Mouse (Mus musculus) embryonic facial prominence, embryonic 10.5 days (tissue): ENCODE data around the gene Crhr2. TPM values are rescaled to one million over a fixed set of nuclear protein-coding genes. Genes with fewer than 3 reads are reported as not detected.

Experiments used
- DNase-seq: peaks from one replicate; pipeline ENCODE4 v3.0.0-alpha.2; 2017; ENCODE audit warnings: low spot score
- H3K27ac ChIP-seq: fragments of 300-500 bp; sonication (generic); replicated peaks from 2 replicates; pipeline ENCODE4 v1.5.1; 2016; ENCODE audit warnings: mild to moderate bottlenecking
- H3K27me3 ChIP-seq: fragments of 300-500 bp; sonication (generic); replicated peaks from 2 replicates; pipeline ENCODE4 v1.6.1; 2016; ENCODE audit warnings: low read depth, mild to moderate bottlenecking; ENCODE audit not compliant: poor library complexity, severe bottlenecking
- H3K36me3 ChIP-seq: fragments of 300-500 bp; sonication (generic); replicated peaks from 2 replicates; pipeline ENCODE4 v1.6.1; 2016; ENCODE audit warnings: mild to moderate bottlenecking, moderate library complexity
- H3K4me1 ChIP-seq: fragments of 300-500 bp; sonication (generic); 2 replicates; pipeline ENCODE4 v1.6.1; 2016
- H3K4me3 ChIP-seq: fragments of 300-500 bp; sonication (generic); 2 replicates; pipeline ENCODE4 v1.5.1; 2016; ENCODE audit warnings: mild to moderate bottlenecking, moderate library complexity
- H3K9me3 ChIP-seq: fragments of 300-500 bp; sonication (generic); 2 replicates; pipeline ENCODE4 v1.6.1; 2016; ENCODE audit warnings: mild to moderate bottlenecking
- WGBS: fragments of 180-500 bp; shearing (Covaris S2); methylation state at CpG from one replicate; pipeline ENCODE4 v1.1.7; 2016; 5-methylcytosine and 5-hydroxymethylcytosine counted together
- polyA plus RNA-seq: library from polyadenylated mRNA; unstranded; fragments of >200 nt; fragmentation: Nextera tagmentation; extraction: Ambion mirVana; gene quantifications from 2 replicates; pipeline ENCODE4 v1.2.1, GENCODE M21; 2016

Crhr2 gene
- polyA plus RNA-seq, 1 experiment from 2014 or later, result 0.12 TPM

DNA sequence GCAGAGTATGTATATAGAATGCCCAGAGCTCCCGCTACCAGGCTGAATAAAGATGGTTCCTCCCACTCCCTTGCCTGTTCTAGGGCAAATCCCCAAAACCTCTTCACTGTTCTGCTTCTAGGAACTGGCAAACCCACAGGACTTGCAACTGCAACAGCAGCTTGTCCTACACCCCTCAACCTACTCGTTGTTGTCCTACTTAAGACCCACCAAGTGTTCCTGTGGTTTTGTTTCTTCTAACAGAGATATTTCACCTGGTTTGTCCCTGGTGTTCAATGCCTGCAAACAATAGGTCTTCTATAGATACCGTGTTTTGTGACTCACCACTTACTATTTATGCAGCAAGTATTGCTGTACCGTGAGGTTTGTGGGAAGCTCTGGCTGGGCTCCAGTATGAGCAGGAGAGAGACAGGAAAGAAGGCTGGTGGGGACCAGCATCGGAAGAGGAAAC lies 28.5 kb upstream of the Crhr2 start:
- H3K4me3 ChIP-seq, result no peak overlapping the region
- H3K27me3 ChIP-seq, result peaks cover 6% of the 10 kb centered on the region
- no peak for DNase-seq
- no peaks in the 10 kb centered on the region for H3K4me1 ChIP-seq
- WGBS, result 84% methylated on average over 5 of the region's 5 CpGs
- H3K9me3 ChIP-seq, result no peaks in the 10 kb centered on the region
- no peak overlapping the region for H3K27ac ChIP-seq
- no peaks in the 10 kb centered on the region for H3K36me3 ChIP-seq

DNA sequence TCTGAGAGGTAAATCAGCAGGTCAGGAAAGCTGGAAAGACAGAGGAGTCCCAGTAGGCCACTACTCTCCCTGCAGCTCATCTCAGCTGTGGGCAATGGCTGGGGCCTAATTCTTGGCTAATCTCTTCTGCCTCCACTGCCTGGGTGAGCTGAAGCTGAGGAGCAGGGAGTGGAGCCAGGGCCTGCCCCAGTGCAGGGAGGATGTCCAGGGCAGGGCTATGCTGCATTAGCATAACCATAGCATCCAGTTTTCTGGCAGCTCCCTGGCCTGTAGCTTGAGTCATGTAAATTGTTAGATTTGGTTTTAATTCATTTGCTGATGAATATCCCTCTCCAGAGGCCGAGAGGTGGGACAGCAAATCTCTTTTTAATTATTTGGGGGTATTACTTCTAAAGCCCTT lies 26.4 kb upstream of the Crhr2 start:
- no peaks in the 10 kb centered on the region for H3K36me3 ChIP-seq

DNA sequence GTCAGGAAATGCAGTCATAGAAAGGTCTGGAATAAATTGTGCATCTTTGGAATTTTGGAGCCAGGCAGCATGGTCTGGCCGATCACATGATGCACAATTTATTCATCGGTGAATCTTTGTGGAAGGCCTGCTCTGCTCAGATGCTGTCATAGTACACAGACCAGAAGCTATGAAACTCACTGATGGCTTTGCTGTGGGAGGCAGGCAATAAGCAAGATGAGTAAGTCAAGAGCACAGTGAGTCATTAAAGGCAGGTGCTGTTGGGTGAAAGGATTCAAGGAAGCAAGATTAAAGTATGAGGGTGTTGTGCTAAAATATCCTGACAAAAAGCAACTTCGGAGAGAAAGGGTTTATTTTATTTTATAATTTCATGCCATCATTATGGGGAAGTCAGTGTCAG lies 19.4 kb upstream of the Crhr2 start:
- DNase-seq, result no peak
- Histone ChIP-seq H3K27me3 (0 out of 2 replicates have a peak, but pooled peaks cover 5% of the 10 kb centered on the region), H3K36me3 (no peaks in the 10 kb centered on the region), H3K4me1 (no peaks in the 10 kb centered on the region), H3K27ac (no peak overlapping the region), H3K9me3 (no peaks in the 10 kb centered on the region), H3K4me3 (no peak overlapping the region)
- 90% methylated on average over 3 of the region's 3 CpGs for WGBS

More for the DNA sequence above, 26.4 kb upstream of the Crhr2 start:
- H3K27me3 ChIP-seq, result no peaks in the 10 kb centered on the region
- no peak overlapping the region for H3K4me3 ChIP-seq
- no peak overlapping the region for H3K27ac ChIP-seq
- WGBS, result 55% methylated on average over 1 of the region's 1 CpGs
- no peaks in the 10 kb centered on the region for H3K9me3 ChIP-seq
- DNase-seq, result no peak
- no peaks in the 10 kb centered on the region for H3K4me1 ChIP-seq

DNA sequence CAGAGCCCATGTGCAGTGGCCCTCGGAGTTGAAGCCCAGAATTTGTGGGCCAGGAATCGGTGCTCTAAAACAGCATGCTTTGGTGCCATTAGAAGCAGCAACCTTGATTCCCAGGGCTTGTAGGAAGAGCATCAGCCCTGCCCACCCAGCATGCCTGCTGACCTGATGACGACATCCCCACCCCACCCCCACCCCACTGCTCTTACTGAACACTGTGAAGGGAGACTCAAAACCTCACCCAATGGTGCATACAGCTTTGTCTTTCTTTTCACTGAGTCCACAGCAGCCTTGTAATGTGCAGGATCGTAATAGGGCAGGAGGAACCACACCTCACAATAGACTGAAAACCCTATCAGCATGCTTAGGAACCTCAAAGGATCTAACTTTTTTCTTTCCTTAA lies 13.3 kb upstream of the Crhr2 start:
- 41% methylated on average over 4 of the region's 4 CpGs for WGBS
- H3K27me3 ChIP-seq, result 0 out of 2 replicates have a peak, but pooled peaks cover 5% of the 10 kb centered on the region
- DNase-seq, result peak; percentile 22

DNA sequence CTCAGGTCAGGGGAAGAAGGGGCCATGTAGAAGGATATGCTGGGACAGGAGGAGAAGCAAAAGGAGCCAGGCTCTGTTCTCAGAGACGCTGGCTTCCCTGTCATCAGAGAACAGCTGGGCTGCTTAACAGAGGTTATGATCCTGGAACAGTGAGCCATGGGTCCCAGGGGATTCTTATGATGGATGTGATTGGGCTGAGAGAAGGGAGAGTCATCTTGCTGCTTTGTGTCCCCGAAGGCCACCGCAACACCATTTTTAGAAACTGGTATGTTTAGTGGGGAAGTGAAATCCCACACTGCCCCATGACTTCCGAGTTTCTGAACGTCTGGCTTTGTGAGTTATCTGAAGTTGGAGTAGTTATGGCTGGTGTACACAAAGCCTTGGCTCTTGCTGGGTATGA lies 12.5 kb upstream of the Crhr2 start:
- H3K4me1 ChIP-seq, result peaks cover 4% of the 10 kb centered on the region
- 81% methylated on average over 5 of the region's 5 CpGs for WGBS
- H3K4me3 ChIP-seq, result no peak overlapping the region
- H3K36me3 ChIP-seq, result no peaks in the 10 kb centered on the region
- H3K9me3 ChIP-seq, result no peaks in the 10 kb centered on the region
- H3K27ac ChIP-seq, result no peak overlapping the region
- H3K27me3 ChIP-seq, result 0 out of 2 replicates have a peak, but pooled peaks cover 5% of the 10 kb centered on the region
- DNase-seq, result no peak

More for the DNA sequence above, 13.3 kb upstream of the Crhr2 start:
- Histone ChIP-seq H3K36me3 (no peaks in the 10 kb centered on the region), H3K4me1 (peaks cover 4% of the 10 kb centered on the region), H3K4me3 (no peak overlapping the region), H3K27ac (no peak overlapping the region), H3K9me3 (no peaks in the 10 kb centered on the region)

DNA sequence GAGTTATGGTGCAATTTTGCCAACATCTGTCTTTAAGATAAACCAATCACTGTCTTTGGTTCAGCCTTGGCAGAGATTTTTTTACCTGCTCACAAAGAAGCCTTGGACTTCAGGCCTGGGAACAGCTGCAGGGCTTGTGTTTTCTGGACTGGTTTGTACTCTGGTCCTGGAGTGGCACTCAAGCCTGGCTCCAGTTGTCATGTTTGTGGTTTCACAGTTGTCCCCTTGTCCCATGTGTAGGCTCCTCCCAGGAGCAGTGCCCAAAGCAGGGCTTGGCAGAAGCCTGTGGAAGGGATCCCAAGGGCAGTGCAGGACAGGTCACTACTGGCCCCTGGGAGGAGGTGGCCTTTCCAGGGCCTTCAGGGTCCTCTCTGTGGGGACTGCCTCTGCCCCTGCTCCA lies 5.5 kb upstream of the Crhr2 start:
- Histone ChIP-seq H3K4me3 (no peak overlapping the region), H3K4me1 (0 out of 2 replicates have a peak, but pooled peaks cover 5% of the 10 kb centered on the region), H3K27me3 (no peaks in the 10 kb centered on the region), H3K36me3 (no peaks in the 10 kb centered on the region), H3K9me3 (no peaks in the 10 kb centered on the region), H3K27ac (no peak overlapping the region)
- DNase-seq, result no peak

DNA sequence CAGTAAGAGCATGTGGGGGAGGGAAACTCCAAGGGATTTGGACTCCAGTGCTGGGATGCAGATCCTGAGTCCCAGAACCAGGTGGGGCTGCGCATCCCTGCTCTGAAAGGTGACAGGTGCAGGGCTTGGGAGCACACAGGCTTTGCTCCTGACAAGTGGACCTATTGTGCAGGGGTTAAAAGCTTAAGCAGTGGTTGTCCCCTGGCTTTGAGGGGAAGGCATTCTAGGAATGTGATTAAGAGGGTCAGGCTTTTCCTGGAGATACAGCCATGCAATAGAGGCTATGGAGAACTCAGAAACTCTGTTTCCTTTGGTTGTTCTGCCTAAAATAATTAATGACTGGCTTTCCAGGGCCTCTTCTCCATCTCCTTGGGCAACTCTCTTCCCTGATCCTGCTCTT lies 609 bp upstream of the Crhr2 start:
- Histone ChIP-seq H3K27ac (no peak overlapping the region), H3K4me3 (no peak overlapping the region), H3K27me3 (peaks cover 7% of the 10 kb centered on the region; the same call in 1 of the 2 replicates), H3K9me3 (no peaks in the 10 kb centered on the region), H3K4me1 (peaks cover 9% of the 10 kb centered on the region; the same call in 1 of the 2 replicates), H3K36me3 (no peaks in the 10 kb centered on the region)
- WGBS, result 70% methylated on average over 1 of the region's 1 CpGs
- no peak for DNase-seq

DNA sequence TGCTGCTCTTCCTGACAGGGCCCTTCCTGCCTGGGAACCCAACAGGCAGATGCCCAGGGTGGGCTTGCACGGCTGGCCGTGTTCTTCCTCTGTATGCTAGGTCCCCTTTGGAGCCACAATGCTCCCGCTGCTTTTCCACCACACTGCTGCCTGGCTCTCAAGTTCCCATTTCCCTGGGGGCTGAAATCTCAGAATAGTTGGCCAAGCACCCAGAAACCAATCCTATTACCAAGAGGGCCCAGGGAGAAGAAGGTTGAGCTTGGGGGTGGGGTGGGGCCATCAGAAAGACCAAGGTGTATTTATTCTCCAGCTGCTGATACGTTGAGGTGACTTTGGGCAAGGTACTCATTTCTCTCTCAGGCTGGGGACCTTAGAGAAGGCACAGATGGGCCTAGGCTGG lies 1.5 kb downstream of the Crhr2 start:
- peaks cover 9% of the 10 kb centered on the region; the same call in 1 of the 2 replicates for H3K4me1 ChIP-seq
- H3K27ac ChIP-seq, result no peak overlapping the region
- no peaks in the 10 kb centered on the region for H3K9me3 ChIP-seq
- peaks cover 7% of the 10 kb centered on the region; the same call in 1 of the 2 replicates for H3K27me3 ChIP-seq
- H3K4me3 ChIP-seq, result no peak overlapping the region
- no peaks in the 10 kb centered on the region for H3K36me3 ChIP-seq
- DNase-seq, result no peak
- 83% methylated on average over 4 of the region's 4 CpGs for WGBS

DNA sequence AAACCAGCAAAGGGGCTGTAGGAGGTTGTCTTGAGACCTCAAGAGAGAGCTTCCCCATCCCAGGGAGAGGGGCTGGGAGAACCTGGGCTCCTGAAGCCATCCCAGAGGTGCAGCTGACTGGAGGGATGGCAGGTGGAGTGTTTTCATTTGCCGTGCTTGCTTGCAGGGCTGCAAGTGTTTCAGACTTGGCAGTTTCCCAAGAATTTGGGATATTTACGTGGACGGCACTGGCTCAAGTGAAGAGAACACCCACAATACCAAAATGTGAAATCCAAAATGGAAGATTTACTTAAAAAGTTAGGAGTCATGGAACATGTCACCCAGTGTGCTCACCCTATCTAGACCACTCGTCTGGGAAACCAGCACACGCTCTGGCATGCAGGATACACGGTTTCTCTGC lies 2.2 kb downstream of the Crhr2 start:
- no peak for DNase-seq
- WGBS, result 83% methylated on average over 6 of the region's 6 CpGs
- peaks cover 7% of the 10 kb centered on the region; the same call in 1 of the 2 replicates for H3K27me3 ChIP-seq
- no peaks in the 10 kb centered on the region for H3K36me3 ChIP-seq
- H3K27ac ChIP-seq, result no peak overlapping the region
- H3K4me1 ChIP-seq, result peaks cover 9% of the 10 kb centered on the region; the same call in 1 of the 2 replicates
- no peaks in the 10 kb centered on the region for H3K9me3 ChIP-seq
- H3K4me3 ChIP-seq, result no peak overlapping the region

DNA sequence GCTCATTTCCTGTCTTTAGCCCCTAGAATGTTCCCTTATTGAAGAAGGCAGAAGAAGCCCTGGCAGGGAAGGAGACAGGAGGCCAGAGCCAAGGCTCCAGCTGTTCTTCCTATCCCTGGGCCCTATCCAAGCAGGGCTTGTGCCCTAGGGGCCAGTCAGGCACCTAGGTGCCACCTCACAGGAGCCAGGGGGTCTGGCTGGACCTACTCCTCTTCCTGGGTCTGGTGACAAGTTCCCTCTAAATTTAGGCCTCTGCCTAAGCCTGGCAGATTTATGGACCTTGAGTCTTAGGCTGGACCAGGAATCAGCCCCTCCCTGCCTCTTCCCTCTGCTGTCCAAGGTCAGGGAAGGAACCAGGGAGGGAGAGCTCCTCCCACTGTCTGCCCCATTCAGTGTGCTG lies 4.4 kb downstream of the Crhr2 start:
- H3K27me3 ChIP-seq, result peaks cover 14% of the 10 kb centered on the region; the same call in 1 of the 2 replicates
- DNase-seq, result no peak
- no peak overlapping the region for H3K27ac ChIP-seq
- H3K4me3 ChIP-seq, result no peak overlapping the region
- no peaks in the 10 kb centered on the region for H3K36me3 ChIP-seq
- peaks cover 5% of the 10 kb centered on the region; the same call in 1 of the 2 replicates for H3K4me1 ChIP-seq
- no peaks in the 10 kb centered on the region for H3K9me3 ChIP-seq

DNA sequence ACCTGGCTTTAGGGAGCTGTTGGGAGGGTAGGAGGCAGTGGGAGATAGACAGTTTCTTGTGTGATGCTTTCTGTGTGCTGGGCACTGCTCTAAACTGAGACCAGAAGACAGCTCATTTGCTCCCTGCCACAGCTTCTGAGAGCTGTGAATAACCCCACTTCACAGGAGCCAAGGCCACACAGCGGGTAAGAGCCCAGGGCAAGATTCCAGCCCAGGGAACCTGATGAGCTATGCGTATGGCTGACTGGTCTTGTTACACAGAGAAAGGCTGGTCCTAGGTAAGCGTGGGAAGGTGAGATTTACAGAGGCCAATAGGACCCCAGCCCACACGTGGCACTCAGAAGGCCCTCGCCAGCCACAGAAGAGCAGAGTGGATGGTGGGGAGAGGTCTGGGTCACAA lies 6.2 kb downstream of the Crhr2 start:
- no peak for DNase-seq
- Histone ChIP-seq H3K4me1 (no peaks in the 10 kb centered on the region), H3K4me3 (no peak overlapping the region), H3K27me3 (peaks cover 8% of the 10 kb centered on the region; the same call in 1 of the 2 replicates), H3K9me3 (no peaks in the 10 kb centered on the region), H3K36me3 (no peaks in the 10 kb centered on the region), H3K27ac (no peak overlapping the region)
- 75% methylated on average over 5 of the region's 5 CpGs for WGBS

DNA sequence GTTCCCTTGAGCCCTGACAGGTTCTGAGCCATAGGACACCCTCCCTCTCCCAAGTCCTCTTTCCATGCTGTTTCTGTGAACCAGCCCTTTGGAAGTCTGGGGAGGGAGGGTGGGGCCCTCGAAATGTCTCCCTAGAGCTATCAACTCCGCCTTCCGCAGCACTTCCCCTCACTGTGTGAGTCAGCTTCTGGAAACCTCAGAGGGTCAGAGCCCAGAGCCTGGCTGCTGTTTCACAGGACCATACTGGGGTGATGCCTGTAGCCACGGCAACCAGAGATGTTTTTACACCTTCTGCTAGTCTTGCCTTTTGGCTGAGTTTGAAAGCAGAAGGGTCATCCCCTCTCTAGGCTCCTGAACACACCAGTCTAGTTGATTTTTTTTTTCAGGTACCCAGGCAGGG lies 9.8 kb downstream of the Crhr2 start:
- Histone ChIP-seq H3K27ac (no peak overlapping the region), H3K4me3 (no peak overlapping the region), H3K4me1 (peaks cover 2% of the 10 kb centered on the region; the same call in 1 of the 2 replicates), H3K36me3 (no peaks in the 10 kb centered on the region), H3K9me3 (no peaks in the 10 kb centered on the region), H3K27me3 (peaks cover 38% of the 10 kb centered on the region)
- 51% methylated on average over 4 of the region's 4 CpGs for WGBS
- no peak for DNase-seq

DNA sequence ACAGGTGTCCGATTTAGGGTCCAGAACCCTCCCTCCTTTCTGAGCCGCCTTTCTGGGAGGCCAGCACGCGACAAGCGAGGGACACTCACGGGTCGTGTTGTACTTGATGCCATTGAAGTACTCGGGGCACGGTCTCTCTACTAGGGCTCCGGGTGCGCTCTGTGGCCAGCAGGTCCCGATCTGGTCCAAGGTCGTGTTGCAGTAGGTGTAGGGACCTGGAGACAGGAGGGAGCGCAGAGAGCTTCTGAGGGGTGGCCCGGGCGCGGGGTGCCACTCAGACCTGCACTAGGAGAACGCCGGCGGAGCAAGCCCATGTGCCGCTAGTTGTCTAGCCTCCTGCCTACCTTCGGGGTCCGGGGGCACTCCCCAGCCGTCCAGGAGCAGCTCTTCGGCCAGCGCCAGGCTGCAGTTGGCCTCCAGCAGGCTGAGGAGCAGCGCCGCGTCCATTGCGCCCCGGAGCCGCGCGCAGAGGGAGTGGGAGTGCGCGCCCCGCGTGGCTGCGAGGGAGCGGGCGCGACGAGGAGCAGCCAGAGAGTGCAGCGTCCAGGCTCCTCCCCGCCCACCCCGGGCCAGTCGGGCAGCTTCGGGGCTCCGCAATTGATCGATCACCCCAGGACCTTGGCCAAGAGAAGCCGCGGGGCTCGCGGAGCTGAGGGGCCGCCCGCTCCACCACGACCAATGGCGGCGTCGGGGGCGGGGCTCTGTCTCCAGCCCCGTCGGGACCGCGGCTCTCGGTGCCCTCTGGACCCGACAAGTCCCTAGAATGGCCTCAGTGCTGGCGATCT lies 15.3 kb downstream of the Crhr2 start:
- WGBS, result 1% methylated on average over 68 of the region's 68 CpGs
- H3K4me1 ChIP-seq, result peaks cover 13% of the 10 kb centered on the region
- no peak overlapping the region; the same call in 1 of the 2 replicates for H3K27ac ChIP-seq
- peak; percentile 60 for DNase-seq
- H3K36me3 ChIP-seq, result no peaks in the 10 kb centered on the region
- peak overlapping the region; percentile 66 for H3K4me3 ChIP-seq
- H3K27me3 ChIP-seq, result peaks cover 86% of the 10 kb centered on the region
- no peaks in the 10 kb centered on the region for H3K9me3 ChIP-seq
